Mouse (Mus musculus) kidney, embryonic 16.5 days (tissue): ENCODE measurements around the gene Fos. TPM values are rescaled to one million over a fixed set of nuclear protein-coding genes. Genes with fewer than 3 reads are reported as not detected.

Source experiments
- polyA plus RNA-seq: library from polyadenylated mRNA; unstranded; fragments of >200 nt; fragmentation: Nextera tagmentation; extraction: Ambion mirVana; gene quantifications from 2 replicates; pipeline ENCODE4 v1.2.1, GENCODE M21; 2015

Fos gene
- polyA plus RNA-seq, 1 experiment from 2014 or later, result 3.5 TPM

Other genes starting within 250 kb of the Fos start
- gene Mlh3, start 203.3 kb upstream of the Fos start, polyA plus RNA-seq, result 9.7 and 10.9 TPM in 2 replicates
- gene Acyp1, start 185.5 kb upstream of the Fos start, polyA plus RNA-seq, result 57.4 and 57.5 TPM in 2 replicates
- gene Zc2hc1c, start 185.3 kb upstream of the Fos start, polyA plus RNA-seq, result 4.1 and 4.4 TPM in 2 replicates
- gene Nek9, start 134.5 kb upstream of the Fos start, polyA plus RNA-seq, result 20.7 and 23.9 TPM in 2 replicates
- gene Tmed10, start 99.0 kb upstream of the Fos start, polyA plus RNA-seq, result 347 and 350 TPM in 2 replicates
- 0.21 and 0.32 TPM in 2 replicates for gene Jdp2, start 125.1 kb downstream of the Fos start, polyA plus RNA-seq
- 3.9 TPM in 2 replicates for gene Batf, start 212.8 kb downstream of the Fos start, polyA plus RNA-seq